Mouse (Mus musculus): ENCODE data around the gene Dmtf1. TPM values are rescaled to one million over a fixed set of nuclear protein-coding genes. Genes with fewer than 3 reads are reported as not detected.

Gene Dmtf1
- polyA plus RNA-seq, 1 experiment from 2014 or later = 45.2 TPM

DNA sequence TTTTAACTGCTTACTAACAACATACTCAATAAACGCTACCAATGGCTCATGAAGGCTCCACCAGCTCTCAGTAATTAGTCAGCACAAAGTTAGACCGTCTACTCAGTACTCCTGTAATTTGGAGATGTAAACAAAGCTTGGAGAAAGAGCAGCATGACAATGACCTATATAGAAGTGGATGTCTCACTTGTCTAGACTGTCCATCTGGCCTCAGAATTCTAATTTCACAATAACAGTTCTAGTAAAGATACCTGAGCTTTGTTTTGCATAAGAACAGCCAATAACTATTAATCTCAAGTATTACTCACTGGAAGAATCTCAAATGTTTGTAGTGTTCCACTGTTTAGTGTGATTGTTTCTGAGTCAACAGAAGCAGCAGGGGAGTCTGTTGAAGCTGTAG lies 37.4 kb downstream of the Dmtf1 start:
- no peak for DNase-seq (ENCODE audit: low spot score)
- 79% methylated on average over 2 of the region's 2 CpGs for WGBS
- ATAC-seq (replicated peaks; ENCODE audit: low FRiP score, low TSS enrichment, low read depth) = no peak
- H3K27me3 ChIP-seq (replicated peaks; ENCODE audit: control insufficient read depth, insufficient read depth, low read length) = no peaks in the 10 kb centered on the region
- no peak overlapping the region for H3K9ac ChIP-seq (ENCODE audit: low read length)
- H3K4me2 ChIP-seq (ENCODE audit: low read length) = no peak overlapping the region
- H3K36me3 ChIP-seq (ENCODE audit: control insufficient read depth, insufficient read depth, low read length) = peaks cover 94% of the 10 kb centered on the region
- no peaks in the 10 kb centered on the region for H3K9me3 ChIP-seq (ENCODE audit: control insufficient read depth, low read length)
- no peak overlapping the region for H3K27ac ChIP-seq (ENCODE audit: low read depth)
- H3K4me3 ChIP-seq (ENCODE audit: low read depth, low read length) = no peak overlapping the region
- H3K4me1 ChIP-seq (replicated peaks; ENCODE audit: control insufficient read depth, insufficient read depth, low read length) = no peaks in the 10 kb centered on the region

GRCm38 (mm10) chr5:9114162-9114561 lies 47.4 kb downstream of the Dmtf1 start:
- WGBS = 50% methylated on average over 6 of the region's 6 CpGs
- Histone ChIP-seq H3K27me3 (replicated peaks; ENCODE audit: control insufficient read depth, insufficient read depth, low read length) (no peaks in the 10 kb centered on the region), H3K9me3 (ENCODE audit: control insufficient read depth, low read length) (no peaks in the 10 kb centered on the region), H3K9ac (ENCODE audit: low read length) (no peak overlapping the region), H3K4me2 (ENCODE audit: low read length) (no peak overlapping the region), H3K27ac (ENCODE audit: low read depth) (no peak overlapping the region), H3K36me3 (ENCODE audit: control insufficient read depth, insufficient read depth, low read length) (peaks cover 26% of the 10 kb centered on the region), H3K4me3 (ENCODE audit: low read depth, low read length) (no peak overlapping the region), H3K4me1 (replicated peaks; ENCODE audit: control insufficient read depth, insufficient read depth, low read length) (no peaks in the 10 kb centered on the region)
- DNase-seq (ENCODE audit: low spot score) (no peak), ATAC-seq (replicated peaks; ENCODE audit: low FRiP score, low TSS enrichment, low read depth) (no peak)

DNA sequence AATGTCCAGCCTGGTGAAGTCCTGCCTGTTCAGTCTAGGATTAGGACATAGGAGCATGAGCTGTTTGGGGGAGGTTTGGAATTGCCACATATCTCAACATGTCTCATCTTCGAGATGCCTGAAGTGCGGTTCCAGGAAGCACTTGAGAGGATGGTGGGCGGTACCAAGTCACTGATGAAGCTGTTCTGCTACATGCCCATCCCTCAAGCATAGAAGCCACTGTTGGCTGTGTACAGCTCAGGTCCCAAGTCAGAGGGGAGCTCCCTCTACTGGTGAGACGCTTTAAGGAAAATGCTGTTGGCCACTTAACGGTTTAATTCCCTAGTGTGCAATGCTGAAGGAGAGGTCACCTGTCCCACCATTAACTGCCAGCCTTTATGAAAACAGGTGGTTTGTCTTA lies 49.8 kb downstream of the Dmtf1 start:
- 16% methylated on average over 5 of the region's 5 CpGs for WGBS
- Histone ChIP-seq H3K27me3 (replicated peaks; ENCODE audit: control insufficient read depth, insufficient read depth, low read length) (no peaks in the 10 kb centered on the region), H3K36me3 (ENCODE audit: control insufficient read depth, insufficient read depth, low read length) (peaks cover 5% of the 10 kb centered on the region), H3K9me3 (ENCODE audit: control insufficient read depth, low read length) (no peaks in the 10 kb centered on the region), H3K9ac (ENCODE audit: low read length) (no peak overlapping the region), H3K27ac (ENCODE audit: low read depth) (no peak overlapping the region), H3K4me2 (ENCODE audit: low read length) (no peak overlapping the region), H3K4me1 (replicated peaks; ENCODE audit: control insufficient read depth, insufficient read depth, low read length) (no peaks in the 10 kb centered on the region), H3K4me3 (ENCODE audit: low read depth, low read length) (no peak overlapping the region)
- ATAC-seq (replicated peaks; ENCODE audit: low FRiP score, low TSS enrichment, low read depth) (peak; percentile 55; the same call in 1 of the 2 replicates), DNase-seq (ENCODE audit: low spot score) (peak; percentile 76)

- no peak overlapping the region for H3K9ac ChIP-seq (ENCODE audit: low read length)
- no peak for DNase-seq (ENCODE audit: low spot score)
- ATAC-seq (replicated peaks; ENCODE audit: low FRiP score, low TSS enrichment, low read depth) = no peak
- 64% methylated on average over 2 of the region's 2 CpGs for WGBS
- no peak overlapping the region for H3K4me2 ChIP-seq (ENCODE audit: low read length)
- no peaks in the 10 kb centered on the region for H3K9me3 ChIP-seq (ENCODE audit: control insufficient read depth, low read length)
- no peaks in the 10 kb centered on the region for H3K27me3 ChIP-seq (replicated peaks; ENCODE audit: control insufficient read depth, insufficient read depth, low read length)
- H3K4me3 ChIP-seq (ENCODE audit: low read depth, low read length) = no peak overlapping the region
- no peak overlapping the region for H3K27ac ChIP-seq (ENCODE audit: low read depth)
- no peaks in the 10 kb centered on the region for H3K36me3 ChIP-seq (ENCODE audit: control insufficient read depth, insufficient read depth, low read length)
- no peaks in the 10 kb centered on the region for H3K4me1 ChIP-seq (replicated peaks; ENCODE audit: control insufficient read depth, insufficient read depth, low read length)
Measured at GRCm38 (mm10) chr5:9111285-9111684, 50.3 kb downstream of the Dmtf1 start.

GRCm38 (mm10) chr5:9109582-9109981 lies 52.0 kb downstream of the Dmtf1 start:
- H3K9me3 ChIP-seq (ENCODE audit: control insufficient read depth, low read length) = no peaks in the 10 kb centered on the region
- no peak overlapping the region for H3K27ac ChIP-seq (ENCODE audit: low read depth)
- no peak overlapping the region for H3K4me3 ChIP-seq (ENCODE audit: low read depth, low read length)
- DNase-seq (ENCODE audit: low spot score) (no peak), ATAC-seq (replicated peaks; ENCODE audit: low FRiP score, low TSS enrichment, low read depth) (no peak)
- no peaks in the 10 kb centered on the region for H3K4me1 ChIP-seq (replicated peaks; ENCODE audit: control insufficient read depth, insufficient read depth, low read length)
- H3K9ac ChIP-seq (ENCODE audit: low read length) = no peak overlapping the region
- H3K4me2 ChIP-seq (ENCODE audit: low read length) = no peak overlapping the region
- H3K27me3 ChIP-seq (replicated peaks; ENCODE audit: control insufficient read depth, insufficient read depth, low read length) = no peaks in the 10 kb centered on the region
- H3K36me3 ChIP-seq (ENCODE audit: control insufficient read depth, insufficient read depth, low read length) = no peaks in the 10 kb centered on the region

DNA sequence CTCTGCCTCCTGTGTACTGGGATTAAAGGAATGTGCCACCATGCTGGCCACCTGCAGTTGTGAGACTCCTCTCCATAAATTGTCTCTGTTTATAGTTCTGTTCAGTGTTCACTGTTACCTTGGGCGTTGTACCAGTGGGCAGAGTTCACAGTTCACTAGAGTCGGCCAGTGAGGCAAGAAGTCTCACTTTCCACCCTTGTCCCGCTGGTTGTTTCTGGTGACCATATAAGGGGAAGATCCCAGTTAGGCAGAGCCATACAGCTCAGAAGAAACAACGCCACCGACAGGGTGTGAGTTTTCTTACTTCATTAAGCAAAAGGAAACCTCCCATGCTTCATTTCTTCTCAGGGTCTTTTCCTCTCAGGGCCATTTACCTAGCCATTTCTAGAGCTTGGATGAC lies 53.1 kb downstream of the Dmtf1 start:
- Histone ChIP-seq H3K9ac (ENCODE audit: low read length) (no peak overlapping the region), H3K9me3 (ENCODE audit: control insufficient read depth, low read length) (no peaks in the 10 kb centered on the region), H3K27me3 (replicated peaks; ENCODE audit: control insufficient read depth, insufficient read depth, low read length) (no peaks in the 10 kb centered on the region), H3K4me3 (ENCODE audit: low read depth, low read length) (no peak overlapping the region), H3K4me1 (replicated peaks; ENCODE audit: control insufficient read depth, insufficient read depth, low read length) (no peaks in the 10 kb centered on the region), H3K27ac (ENCODE audit: low read depth) (no peak overlapping the region), H3K4me2 (ENCODE audit: low read length) (no peak overlapping the region), H3K36me3 (ENCODE audit: control insufficient read depth, insufficient read depth, low read length) (no peaks in the 10 kb centered on the region)
- WGBS = 60% methylated on average over 5 of the region's 5 CpGs
- ATAC-seq (replicated peaks; ENCODE audit: low FRiP score, low TSS enrichment, low read depth) (no peak), DNase-seq (ENCODE audit: low spot score) (no peak)

DNA sequence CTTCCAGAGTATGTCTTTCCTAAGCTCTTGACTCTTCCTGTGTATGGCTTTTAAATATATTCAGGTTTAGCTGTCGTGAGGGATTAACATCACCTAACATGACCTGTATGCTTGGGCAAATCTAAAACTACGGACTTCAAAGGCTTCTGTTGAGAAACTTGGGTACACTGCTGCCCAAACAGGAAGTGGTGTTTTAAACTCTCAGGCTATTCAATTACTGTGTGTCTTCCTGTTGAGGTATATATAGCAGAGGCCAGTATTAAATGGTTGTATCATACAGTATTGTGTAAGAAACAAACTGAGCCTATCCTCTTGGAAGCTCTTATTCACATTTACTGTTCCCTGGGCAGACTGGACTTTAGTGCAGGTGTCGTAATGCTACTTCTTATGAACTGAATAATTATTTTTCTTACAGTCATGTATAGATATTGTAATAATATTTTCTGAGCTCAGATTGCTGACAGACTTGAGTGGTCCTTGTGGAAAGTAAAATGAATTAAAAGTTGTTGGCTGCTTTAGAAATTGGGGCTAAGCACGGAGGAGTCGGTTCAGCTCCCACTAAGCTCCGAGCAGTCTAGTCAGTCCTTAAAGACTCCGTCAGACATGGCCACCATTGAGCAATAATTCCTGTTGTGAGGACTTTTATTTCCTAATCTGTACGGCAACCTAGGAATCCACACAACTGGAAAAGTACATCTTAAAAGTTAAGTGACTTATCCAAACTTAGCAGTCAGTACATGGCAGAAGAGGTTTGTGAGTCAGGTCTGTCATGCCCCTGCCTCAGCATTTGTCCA lies 54.1 kb downstream of the Dmtf1 start:
- ATAC-seq (replicated peaks; ENCODE audit: low FRiP score, low TSS enrichment, low read depth) = no peak
- DNase-seq (ENCODE audit: low spot score) = no peak
- no peaks in the 10 kb centered on the region for H3K4me1 ChIP-seq (replicated peaks; ENCODE audit: control insufficient read depth, insufficient read depth, low read length)
- no peak overlapping the region for H3K9ac ChIP-seq (ENCODE audit: low read length)
- H3K36me3 ChIP-seq (ENCODE audit: control insufficient read depth, insufficient read depth, low read length) = no peaks in the 10 kb centered on the region
- H3K4me3 ChIP-seq (ENCODE audit: low read depth, low read length) = no peak overlapping the region
- 74% methylated on average over 8 of the region's 8 CpGs for WGBS
- H3K9me3 ChIP-seq (ENCODE audit: control insufficient read depth, low read length) = no peaks in the 10 kb centered on the region
- H3K27me3 ChIP-seq (replicated peaks; ENCODE audit: control insufficient read depth, insufficient read depth, low read length) = peaks cover 3% of the 10 kb centered on the region; the same call in 1 of the 2 replicates
- no peak overlapping the region for H3K4me2 ChIP-seq (ENCODE audit: low read length)
- H3K27ac ChIP-seq (ENCODE audit: low read depth) = no peak overlapping the region

DNA sequence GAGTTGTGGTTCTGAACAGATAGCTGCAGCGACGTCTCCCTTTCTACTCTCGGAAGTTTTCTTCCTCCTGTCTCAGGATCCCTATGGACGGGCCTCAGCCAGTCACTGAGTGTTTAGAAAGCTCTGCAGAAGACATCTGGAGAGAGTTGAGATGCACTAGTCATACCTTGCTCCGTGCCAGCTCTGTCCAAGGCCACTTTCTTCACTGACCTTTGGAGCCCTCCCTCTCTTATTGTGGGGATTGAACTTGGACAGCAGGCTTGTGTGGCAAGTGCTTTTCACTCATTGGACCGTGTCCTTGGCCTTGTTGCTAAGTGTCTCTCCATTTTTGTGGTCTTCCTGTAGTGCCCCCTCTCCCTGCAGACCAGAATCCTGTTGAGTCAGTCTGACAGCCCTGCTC lies 54.8 kb downstream of the Dmtf1 start:
- H3K9ac ChIP-seq (ENCODE audit: low read length) = no peak overlapping the region
- H3K4me2 ChIP-seq (ENCODE audit: low read length) = no peak overlapping the region
- no peaks in the 10 kb centered on the region for H3K36me3 ChIP-seq (ENCODE audit: control insufficient read depth, insufficient read depth, low read length)
- DNase-seq (ENCODE audit: low spot score) (no peak), ATAC-seq (replicated peaks; ENCODE audit: low FRiP score, low TSS enrichment, low read depth) (no peak)
- H3K27me3 ChIP-seq (replicated peaks; ENCODE audit: control insufficient read depth, insufficient read depth, low read length) = peaks cover 10% of the 10 kb centered on the region; the same call in 1 of the 2 replicates
- 80% methylated on average over 6 of the region's 6 CpGs for WGBS
- no peak overlapping the region for H3K4me3 ChIP-seq (ENCODE audit: low read depth, low read length)
- H3K9me3 ChIP-seq (ENCODE audit: control insufficient read depth, low read length) = no peaks in the 10 kb centered on the region
- no peaks in the 10 kb centered on the region for H3K4me1 ChIP-seq (replicated peaks; ENCODE audit: control insufficient read depth, insufficient read depth, low read length)
- H3K27ac ChIP-seq (ENCODE audit: low read depth) = no peak overlapping the region

GRCm38 (mm10) chr5:9103958-9104357 lies 57.6 kb downstream of the Dmtf1 start:
- DNase-seq (ENCODE audit: low spot score) (no peak), ATAC-seq (replicated peaks; ENCODE audit: low FRiP score, low TSS enrichment, low read depth) (no peak)
- Histone ChIP-seq H3K4me2 (ENCODE audit: low read length) (no peak overlapping the region), H3K9ac (ENCODE audit: low read length) (no peak overlapping the region), H3K27me3 (replicated peaks; ENCODE audit: control insufficient read depth, insufficient read depth, low read length) (peaks cover 14% of the 10 kb centered on the region; the same call in 1 of the 2 replicates), H3K4me3 (ENCODE audit: low read depth, low read length) (no peak overlapping the region), H3K27ac (ENCODE audit: low read depth) (no peak overlapping the region), H3K4me1 (replicated peaks; ENCODE audit: control insufficient read depth, insufficient read depth, low read length) (no peaks in the 10 kb centered on the region), H3K36me3 (ENCODE audit: control insufficient read depth, insufficient read depth, low read length) (no peaks in the 10 kb centered on the region), H3K9me3 (ENCODE audit: control insufficient read depth, low read length) (no peaks in the 10 kb centered on the region)
- WGBS = 79% methylated on average over 8 of the region's 8 CpGs

Measured in intestine, embryonic 14.5 days (tissue).